Mouse (Mus musculus): Measurements from ENCODE around the gene Cldn13. TPM values are rescaled to one million over a fixed set of nuclear protein-coding genes. Genes with fewer than 3 reads are reported as not detected.

The Cldn13 gene
- total RNA-seq, 2 experiments from 2014 or later, result not detected

DNA sequence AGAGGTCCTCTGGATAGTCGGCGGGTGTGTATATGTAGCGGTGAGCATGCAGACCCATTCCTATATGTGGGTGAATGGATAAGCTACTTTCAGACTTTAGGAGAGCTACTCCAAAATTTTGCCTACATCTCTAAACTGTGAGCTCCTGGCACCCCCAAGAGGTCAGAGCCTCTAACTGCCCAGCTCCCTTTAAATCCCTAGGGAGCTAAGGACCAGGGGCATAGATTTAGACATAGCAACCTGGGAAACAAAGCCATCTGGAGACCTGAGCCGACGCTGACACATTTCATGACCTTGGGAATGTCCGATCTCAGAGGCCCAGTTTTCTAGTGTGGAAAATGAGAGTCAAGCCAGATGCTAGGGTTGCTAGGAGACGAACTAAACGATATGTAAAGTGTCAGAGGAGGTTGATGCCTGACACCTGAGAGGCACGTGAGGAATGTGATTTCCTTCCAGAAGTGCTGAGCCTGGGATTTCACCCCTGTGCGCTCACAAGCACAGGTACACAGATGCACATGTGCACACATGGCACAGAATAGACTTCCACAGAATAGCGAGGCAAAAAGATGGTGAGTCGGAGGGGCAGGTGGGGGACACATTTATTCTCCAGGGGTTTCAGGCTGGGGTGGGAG, 14.2 kb downstream of the Cldn13 start:
- DNase-seq (ENCODE audit: low spot score in 2 of 2), result peak; percentile 31 to 54
- TF ChIP-seq CTCF (conservative IDR thresholded peaks at IDR 0.05), result peak; percentile 82
- H3K4me3 ChIP-seq, result no peak overlapping the region
- H3K27ac ChIP-seq, result no peak overlapping the region

DNA sequence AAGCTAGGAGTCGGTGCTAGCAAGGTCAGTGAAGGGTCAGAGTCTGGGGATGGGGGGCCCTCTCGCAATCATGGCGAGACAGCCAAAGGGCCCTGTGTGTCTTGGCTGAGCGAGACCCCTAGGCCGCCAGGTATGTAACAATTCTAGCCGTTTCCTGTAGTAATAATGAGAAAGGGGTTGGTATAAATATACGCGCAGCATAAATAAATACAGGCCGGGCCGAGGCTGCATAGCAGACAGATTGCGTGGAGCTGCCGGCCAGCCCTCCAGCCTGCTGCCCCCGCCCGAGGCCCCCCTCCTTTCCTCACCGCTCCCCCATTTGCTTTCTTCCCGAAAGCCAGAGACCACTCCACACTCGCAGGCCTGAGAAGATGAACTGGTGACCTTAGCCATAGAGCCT, 17.7 kb downstream of the Cldn13 start:
- Histone ChIP-seq H3K27ac (no peak overlapping the region), H3K4me3 (no peak overlapping the region)
- no peak for TF ChIP-seq CTCF (conservative IDR thresholded peaks at IDR 0.05)
- no peak for DNase-seq (ENCODE audit: low spot score in 2 of 2)

DNA sequence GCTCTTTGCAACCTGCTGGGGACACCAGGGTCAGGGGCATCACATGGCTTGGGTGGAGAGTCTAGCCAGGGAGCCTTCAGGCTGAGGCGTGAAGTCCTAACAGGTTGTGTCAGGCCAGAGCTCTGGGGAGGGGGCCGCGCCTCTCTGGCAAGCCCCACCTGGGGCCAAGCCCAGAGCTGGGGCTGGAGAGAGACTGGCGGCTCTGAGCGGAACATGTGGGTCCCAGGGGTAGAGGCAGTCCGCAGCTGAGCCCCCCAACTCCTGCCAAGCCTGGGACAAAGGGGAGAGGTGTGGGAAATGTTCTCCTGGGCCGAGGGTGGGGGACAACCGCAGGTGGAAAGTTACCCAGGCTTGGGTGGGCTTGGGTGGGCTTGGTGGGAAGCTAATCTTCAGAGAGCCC, 18.4 kb downstream of the Cldn13 start:
- no peak for DNase-seq (ENCODE audit: low spot score in 2 of 2)
- Histone ChIP-seq H3K4me3 (no peak overlapping the region), H3K27ac (no peak overlapping the region)
- no peak for TF ChIP-seq CTCF (conservative IDR thresholded peaks at IDR 0.05)

DNA sequence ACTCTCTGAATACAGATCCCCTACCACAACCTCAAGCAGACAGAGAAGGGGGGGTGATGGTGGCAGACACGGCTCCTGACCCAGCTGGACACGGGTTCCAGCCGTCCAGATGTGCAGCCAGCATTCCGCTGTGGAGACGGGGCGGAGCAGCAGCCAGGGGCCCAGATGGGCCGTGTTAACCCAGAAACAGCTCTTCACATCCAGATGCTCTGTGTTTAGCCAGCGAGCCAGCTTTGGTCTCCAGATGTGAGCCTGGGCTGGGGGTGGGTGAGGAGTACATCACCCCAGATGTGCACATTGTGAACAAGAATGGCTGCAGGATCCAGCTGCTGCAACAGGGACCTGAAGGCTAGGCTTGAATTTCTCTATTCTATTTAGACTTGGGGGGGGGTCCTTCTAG, 20.0 kb downstream of the Cldn13 start:
- TF ChIP-seq CTCF (conservative IDR thresholded peaks at IDR 0.05), result no peak
- Histone ChIP-seq H3K27ac (no peak overlapping the region), H3K4me3 (no peak overlapping the region)
- no peak for DNase-seq (ENCODE audit: low spot score in 2 of 2)

DNA sequence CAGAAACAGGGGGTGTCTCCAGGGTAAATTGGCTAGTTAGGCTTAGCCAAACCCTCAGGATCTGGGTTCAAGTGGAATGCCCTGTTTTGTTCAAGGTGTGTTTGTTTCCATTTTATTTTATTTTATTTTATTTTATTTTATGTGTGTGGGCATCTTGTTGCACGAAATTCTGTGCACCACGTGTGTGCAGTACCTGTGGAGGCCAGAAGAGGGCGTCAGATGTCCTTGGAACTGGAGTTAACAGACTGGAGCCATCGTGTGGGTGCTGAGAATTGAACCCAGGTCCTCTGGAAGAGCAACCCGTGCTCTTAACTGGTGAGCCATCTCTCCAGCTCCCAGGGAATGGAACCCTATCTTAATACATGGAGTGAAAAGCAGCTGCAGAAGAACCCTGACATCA, 22.6 kb downstream of the Cldn13 start:
- Histone ChIP-seq H3K27ac (no peak overlapping the region), H3K4me3 (no peak overlapping the region)
- TF ChIP-seq CTCF (conservative IDR thresholded peaks at IDR 0.05), result peak; percentile 50
- no peak for DNase-seq (ENCODE audit: low spot score in 2 of 2)

DNA sequence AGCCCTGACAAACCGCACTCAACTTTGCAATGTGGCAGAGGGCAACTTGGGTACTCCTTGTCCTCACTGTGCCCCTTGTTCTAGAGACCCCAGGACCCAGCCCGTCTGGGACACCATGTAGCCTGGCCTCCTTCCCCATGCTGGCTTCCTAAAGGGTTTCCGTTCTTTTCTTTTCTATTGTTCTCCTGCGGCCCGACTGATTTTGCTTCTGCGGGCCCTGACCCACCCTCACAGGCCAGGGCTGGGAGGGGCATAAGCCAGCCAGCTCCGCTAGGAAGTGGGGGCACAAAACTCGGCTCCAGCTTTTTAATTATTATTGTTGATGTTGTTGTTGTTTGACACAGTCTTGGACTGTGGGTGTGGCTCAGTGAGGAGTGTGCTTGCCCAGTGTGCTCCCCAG, 23.8 kb downstream of the Cldn13 start:
- no peak for TF ChIP-seq CTCF (conservative IDR thresholded peaks at IDR 0.05)
- Histone ChIP-seq H3K27ac (peak overlapping the region; percentile 60; the same call in 1 of the 2 replicates), H3K4me3 (no peak overlapping the region)
- no peak for DNase-seq (ENCODE audit: low spot score in 2 of 2)

DNA sequence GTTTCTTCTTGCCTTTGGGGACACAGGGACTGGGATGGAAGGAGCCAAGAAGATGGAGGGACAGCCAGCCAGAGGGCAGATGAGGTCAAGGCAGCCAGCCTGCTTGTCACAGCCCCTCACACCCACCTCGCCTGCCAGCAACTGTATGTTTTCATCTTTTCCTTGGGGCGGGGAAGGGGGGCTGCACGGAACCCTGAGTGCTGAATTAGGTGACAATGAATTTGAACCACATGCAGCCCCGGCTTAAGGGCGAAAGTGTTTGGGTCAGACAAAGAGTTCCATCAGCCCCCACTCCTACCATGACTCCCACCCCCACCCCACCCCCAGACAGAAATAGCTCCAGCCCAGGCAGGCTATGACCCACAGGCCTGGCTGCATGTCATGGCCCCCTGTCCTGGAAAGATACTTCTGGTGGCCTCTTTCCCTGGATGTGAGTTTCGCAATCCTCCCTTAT, 24.7 kb downstream of the Cldn13 start:
- no peak for TF ChIP-seq CTCF (conservative IDR thresholded peaks at IDR 0.05)
- Histone ChIP-seq H3K27ac (peak overlapping the region; percentile 15; the same call in 1 of the 2 replicates), H3K4me3 (no peak overlapping the region)
- no peak for DNase-seq (ENCODE audit: low spot score in 2 of 2)

DNA sequence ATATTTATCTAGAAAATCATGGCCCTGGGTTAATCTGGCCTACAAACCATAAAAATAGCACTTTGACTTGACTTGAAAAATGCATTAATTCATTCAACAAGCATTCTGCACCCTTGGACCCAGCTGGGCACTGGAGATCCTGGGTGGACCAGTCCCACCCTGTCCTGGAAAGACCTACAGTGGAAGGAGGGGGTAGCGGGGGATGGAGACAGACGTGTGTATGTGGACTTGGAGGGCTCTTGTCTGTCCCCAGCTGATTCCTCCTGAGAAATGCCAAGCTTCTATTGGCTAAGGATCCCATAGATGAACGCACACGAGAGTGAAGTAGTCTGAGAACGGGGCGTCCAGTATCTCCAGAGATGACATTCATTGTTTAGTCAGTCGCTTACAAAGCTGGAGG, 26.8 kb downstream of the Cldn13 start:
- no peak for TF ChIP-seq CTCF (conservative IDR thresholded peaks at IDR 0.05)
- no peak overlapping the region for H3K4me3 ChIP-seq
- no peak for DNase-seq (ENCODE audit: low spot score in 2 of 2)
- peak overlapping the region; percentile 52 for H3K27ac ChIP-seq

DNA sequence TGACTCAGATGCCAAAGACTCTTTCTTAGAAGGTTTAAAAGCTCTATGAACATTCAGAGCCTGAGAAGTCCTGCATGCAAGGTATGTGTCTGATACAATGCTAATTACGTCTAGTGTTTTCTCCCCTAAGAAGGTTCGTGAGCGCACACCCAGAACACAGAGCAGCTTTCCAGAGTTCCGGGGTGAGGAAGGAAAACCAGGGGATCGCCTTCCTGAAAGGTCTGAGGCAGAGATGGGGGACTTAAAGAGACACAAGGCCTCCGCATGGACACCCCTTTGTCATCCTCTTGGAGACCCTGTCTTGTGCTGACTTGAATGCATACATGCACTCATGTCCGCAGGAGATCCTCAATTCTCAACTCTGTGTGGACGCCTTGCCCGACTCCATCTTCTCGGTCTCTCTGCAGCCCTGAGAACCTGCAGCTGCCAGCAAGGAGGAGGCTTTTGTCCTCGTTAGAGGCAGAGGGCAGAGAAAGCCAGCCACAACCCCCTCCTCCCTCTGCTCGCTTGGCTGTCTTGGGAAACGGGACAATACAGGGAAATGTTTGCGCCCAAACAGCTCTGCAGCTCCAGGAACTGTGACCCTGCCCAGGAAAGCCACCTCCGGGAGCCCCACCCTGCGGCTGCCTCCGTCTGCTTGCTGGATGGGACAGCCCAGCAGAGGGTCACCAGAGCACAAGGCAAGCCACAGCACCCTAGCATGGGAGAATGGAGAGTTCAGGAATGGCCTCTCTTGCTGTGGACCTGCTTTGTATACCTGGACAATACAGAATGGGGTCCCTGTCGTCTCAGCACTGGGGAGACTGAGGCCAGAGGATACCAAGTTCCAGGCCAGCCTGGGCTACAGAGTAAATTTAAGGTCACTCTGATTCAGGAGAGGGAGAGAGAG, 27.6 kb downstream of the Cldn13 start:
- no peak for TF ChIP-seq CTCF (conservative IDR thresholded peaks at IDR 0.05)
- no peak for DNase-seq (ENCODE audit: low spot score in 2 of 2)
- Histone ChIP-seq H3K27ac (peak overlapping the region; percentile 62), H3K4me3 (no peak overlapping the region)

DNA sequence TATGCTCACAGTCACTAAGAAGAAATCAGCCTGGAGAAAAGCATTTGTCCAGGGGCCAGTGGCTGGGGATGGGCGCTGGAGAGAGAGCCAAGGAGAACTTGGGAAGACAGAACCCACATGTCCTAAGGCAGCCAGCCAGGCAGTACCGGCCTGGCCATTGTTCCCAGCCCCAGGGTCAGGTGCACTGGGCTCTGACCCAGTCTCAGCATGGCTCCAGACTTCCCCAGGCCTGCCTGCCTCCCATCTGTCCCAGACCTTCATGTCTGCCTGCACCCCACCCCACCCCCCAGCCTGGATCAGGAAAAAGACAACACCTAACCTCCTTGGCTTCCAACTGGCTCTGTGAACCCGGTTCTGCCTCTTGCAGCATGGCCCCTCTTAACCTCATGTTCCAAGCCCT, 32.2 kb downstream of the Cldn13 start:
- no peak overlapping the region for H3K4me3 ChIP-seq
- DNase-seq (ENCODE audit: low spot score in 2 of 2), result no peak
- H3K27ac ChIP-seq, result no peak overlapping the region
- TF ChIP-seq CTCF (conservative IDR thresholded peaks at IDR 0.05), result no peak

DNA sequence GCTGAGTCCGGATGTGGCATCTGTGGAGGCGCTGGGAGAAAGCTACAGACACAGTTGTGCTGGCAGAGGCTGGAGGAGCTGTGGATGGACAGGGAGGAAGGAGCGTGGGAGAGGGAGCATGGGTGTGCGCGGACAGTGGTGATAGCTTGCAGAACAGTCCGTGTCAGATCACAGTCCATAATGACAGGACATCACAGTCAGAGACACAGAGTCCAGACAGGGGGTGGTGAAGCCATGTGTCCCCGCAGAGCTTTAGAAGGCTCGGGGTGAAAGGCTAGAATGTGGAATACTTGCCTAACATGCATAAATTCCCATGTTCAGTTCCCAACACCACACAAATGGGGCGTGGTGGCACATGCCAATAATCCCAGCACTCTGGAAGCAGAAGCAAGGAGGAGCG, 38.5 kb downstream of the Cldn13 start:
- no peak for DNase-seq (ENCODE audit: low spot score in 2 of 2)
- TF ChIP-seq CTCF (conservative IDR thresholded peaks at IDR 0.05), result no peak
- no peak overlapping the region for H3K27ac ChIP-seq
- H3K4me3 ChIP-seq, result no peak overlapping the region

DNA sequence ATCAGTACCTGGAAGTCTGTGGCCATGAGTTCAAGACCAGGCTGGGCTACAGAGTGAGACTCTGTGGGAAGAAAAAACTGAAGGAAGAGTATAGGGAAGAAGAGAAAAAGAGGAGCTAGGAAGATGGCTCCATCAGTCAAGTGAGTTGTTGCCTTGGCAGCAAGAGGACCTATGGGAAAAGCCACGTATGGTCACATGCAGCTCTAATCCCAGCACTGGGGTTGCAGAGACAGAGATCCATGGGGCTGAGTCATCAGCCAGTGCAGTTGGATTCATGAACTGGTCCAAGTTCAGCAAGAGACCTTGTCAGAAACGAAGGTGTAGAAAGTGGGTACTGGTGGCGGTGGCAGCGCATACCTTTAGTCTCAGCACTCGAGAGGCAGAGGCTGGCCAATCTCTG, 40.1 kb downstream of the Cldn13 start:
- Histone ChIP-seq H3K4me3 (no peak overlapping the region), H3K27ac (no peak overlapping the region)
- no peak for TF ChIP-seq CTCF (conservative IDR thresholded peaks at IDR 0.05)
- DNase-seq (ENCODE audit: low spot score in 2 of 2), result no peak

DNA sequence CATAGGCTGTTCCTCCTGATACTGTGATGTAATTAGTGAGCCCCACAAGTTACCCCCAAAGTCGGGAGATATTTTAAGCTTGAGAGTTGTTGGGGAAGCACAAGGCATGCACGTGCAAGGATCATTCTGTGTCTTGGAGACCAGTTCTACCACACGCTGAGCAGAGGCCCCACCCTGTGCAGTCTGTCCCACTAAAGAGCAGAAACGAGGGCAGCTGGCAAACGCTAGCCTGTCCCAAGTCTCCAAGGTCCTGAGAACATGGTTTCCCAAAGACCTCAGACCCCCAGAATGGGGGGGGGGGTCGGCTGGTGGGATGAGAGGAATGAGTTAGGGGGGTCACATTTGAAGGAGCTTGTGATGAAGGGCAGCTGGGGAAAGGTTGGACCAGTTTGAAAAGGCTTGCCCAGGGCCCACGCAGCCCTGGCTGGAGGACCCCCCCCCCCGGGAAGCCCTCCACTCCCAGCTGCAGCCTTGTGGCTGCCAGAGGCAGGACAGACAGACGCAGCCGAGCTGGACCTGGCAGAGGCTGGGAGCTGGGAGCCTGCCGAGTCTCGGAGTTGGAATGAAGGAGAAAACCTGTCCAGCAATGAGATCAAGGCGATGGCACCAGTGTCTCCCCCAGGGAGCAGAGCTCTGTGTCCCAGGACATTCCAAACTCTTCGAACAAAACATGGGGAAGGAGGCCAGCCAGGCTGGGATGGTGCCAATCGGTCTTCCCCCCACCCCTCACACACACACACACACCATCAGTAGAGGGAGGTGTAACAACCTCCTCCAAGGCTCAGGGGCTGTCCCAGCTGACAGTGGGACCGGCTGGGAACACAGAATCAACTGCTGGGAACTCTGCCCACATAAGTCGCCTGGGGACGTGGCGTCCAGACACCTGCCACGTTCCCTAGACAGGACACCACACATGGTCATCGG, 41.1 kb downstream of the Cldn13 start:
- no peak for TF ChIP-seq CTCF (conservative IDR thresholded peaks at IDR 0.05)
- DNase-seq (ENCODE audit: low spot score in 2 of 2), result no peak
- Histone ChIP-seq H3K4me3 (no peak overlapping the region), H3K27ac (no peak overlapping the region)

Measured in layer of hippocampus, adult 2 months (tissue).